Mouse (Mus musculus) liver, postnatal 0 days (tissue): ENCODE results near the gene Aicda.

Experiments
- CTCF ChIP-seq: sonication (generic); IDR thresholded peaks from 2 replicates; pipeline ENCODE4 v1.5.1; 2016; ENCODE audit warnings: antibody characterized with exemption, low read depth
- EP300 ChIP-seq: IDR thresholded peaks from 2 replicates; pipeline ENCODE4 v1.6.1; 2016; ENCODE audit warnings: antibody characterized with exemption, low read depth, mild to moderate bottlenecking

DNA sequence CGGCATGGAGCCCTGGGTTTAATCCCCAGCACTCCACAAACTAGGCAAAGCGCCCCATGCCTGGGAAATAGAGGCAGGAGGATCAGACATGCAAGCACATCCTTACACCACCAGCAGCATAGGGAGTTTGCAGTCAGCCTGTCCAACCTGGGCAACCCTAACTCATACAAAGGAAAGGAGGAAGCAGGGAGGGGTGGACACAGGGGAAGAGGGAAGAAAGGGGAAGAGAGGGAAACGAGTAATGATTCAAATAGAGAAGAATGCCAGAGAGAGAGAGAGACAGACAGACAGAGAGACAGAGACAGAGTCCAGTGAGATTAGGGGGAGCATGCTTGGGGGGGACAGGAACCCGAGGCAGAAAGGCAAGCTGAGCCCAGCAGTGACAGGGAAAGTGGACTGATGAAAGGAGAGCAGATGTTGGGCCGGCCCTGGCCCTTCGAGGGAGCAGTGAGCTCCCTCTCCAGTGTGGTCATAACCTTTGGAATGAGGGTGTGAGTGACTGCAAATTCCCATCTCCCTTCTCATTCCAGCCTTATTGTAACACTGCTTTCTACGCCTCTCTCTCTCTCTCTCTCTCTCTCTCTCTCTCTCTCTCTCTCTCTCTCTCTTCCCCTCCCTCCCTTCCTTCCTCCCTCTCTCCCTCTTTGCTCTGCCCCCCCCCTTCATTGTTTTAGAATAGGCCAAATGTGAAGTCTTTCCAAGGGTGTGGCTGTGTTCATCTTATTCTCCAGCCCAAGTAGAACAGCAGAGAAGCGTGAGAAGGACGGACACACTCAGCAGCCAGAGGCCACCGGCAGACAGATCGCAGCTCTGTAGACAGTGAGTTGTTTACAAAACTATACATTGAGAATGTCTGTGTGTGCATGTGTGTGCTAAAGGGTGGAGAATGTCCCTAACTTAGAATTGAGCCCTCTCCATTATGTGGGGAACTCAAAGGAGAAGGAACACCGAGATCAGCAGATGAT lies 40.4 kb upstream of the Aicda start:
- TF ChIP-seq CTCF = no peak
- no peak for TF ChIP-seq EP300
